In the genomic region with DNA sequence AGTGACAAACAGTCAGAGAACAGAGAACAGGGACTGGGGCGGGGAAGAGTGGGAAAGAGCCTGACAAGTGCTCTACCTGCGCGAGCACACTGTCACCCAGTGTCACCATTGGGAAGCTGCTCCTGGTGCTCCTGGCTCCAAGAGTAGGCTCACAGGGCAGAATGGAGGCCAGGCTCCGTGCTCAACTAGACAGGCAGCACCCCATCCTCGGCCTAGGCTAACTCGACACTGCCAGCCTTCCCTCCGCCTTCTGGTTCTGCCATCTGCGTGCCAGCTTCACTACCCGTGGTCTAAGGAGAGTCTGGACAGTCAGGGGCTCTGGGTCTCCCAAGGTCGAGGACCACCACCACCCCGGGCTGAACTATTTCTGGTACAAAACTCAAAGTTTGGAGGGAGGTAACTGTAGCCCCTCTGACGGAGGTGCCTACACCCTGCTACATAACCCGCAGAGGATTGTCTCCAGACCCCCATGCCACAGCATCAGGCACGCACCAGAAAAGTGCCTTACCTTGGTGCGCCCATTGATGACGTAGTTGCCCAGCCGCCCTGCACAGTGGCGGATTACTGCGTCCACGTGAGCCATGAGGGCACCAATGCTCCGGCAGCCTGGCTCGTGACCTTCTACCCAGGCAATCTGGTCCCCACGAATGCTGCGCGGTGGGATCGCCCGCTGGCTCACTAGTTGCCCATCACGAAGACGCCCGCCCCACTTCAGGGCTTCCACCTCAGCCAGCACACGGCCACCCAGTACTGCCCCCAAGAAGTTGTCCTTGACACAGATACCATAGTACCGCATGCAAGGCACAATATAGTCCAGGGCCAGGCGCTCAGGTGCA, we compare ENCODE assay signal across 8 mouse cellular contexts. TPM values are rescaled to one million over a fixed set of nuclear protein-coding genes. Genes with fewer than 3 reads are reported as not detected.
DNase-seq lines count a peak whose midpoint lies in the region; ATAC-seq and TF ChIP-seq lines count a peak whose summit lies in the region.

No protein-coding gene starts in this region.

- TF ChIP-seq EP300 in lung, postnatal 0 days (IDR thresholded peaks at IDR 0.05): no peak

- no peak overlapping the region for H3K9ac ChIP-seq in lung, postnatal 0 days (replicated peaks; ENCODE audit: low read depth)
- 0 out of 2 replicates have a peak overlapping the region, but pooled peaks have one; percentile 13 for H3K9ac ChIP-seq in intestine, embryonic 14.5 days (ENCODE audit: low read length)
- peak overlapping the region; percentile 34 for H3K9ac ChIP-seq in midbrain, embryonic 14.5 days (replicated peaks; ENCODE audit: low read length)

- no peak for ATAC-seq in lung, postnatal 0 days
- no peak for ATAC-seq in intestine, embryonic 14.5 days (replicated peaks; ENCODE audit: low FRiP score, low TSS enrichment, low read depth)
- ATAC-seq in midbrain, embryonic 14.5 days (ENCODE audit: low FRiP score, low TSS enrichment): no peak

- no peak for TF ChIP-seq CTCF in lung, postnatal 0 days (IDR thresholded peaks at IDR 0.05)
- TF ChIP-seq CTCF in cortical plate, adult 2 months (IDR thresholded peaks at IDR 0.05; ENCODE audit: extremely low read depth, insufficient read depth, low read length): no peak

- 80% methylated on average over 33 of the region's 33 CpGs for WGBS in lung, postnatal 0 days
- WGBS in intestine, embryonic 14.5 days: 77% methylated on average over 33 of the region's 33 CpGs
- WGBS in midbrain, embryonic 14.5 days: 80% methylated on average over 33 of the region's 33 CpGs

- no peaks in the 10 kb centered on the region for H3K27me3 ChIP-seq in lung, postnatal 0 days (replicated peaks; ENCODE audit: insufficient read depth, low read length)
- H3K27me3 ChIP-seq in intestine, embryonic 14.5 days (replicated peaks; ENCODE audit: control insufficient read depth, insufficient read depth, low read length): no peaks in the 10 kb centered on the region
- no peaks in the 10 kb centered on the region for H3K27me3 ChIP-seq in midbrain, embryonic 14.5 days (ENCODE audit: control insufficient read depth, insufficient read depth, low read length)

- H3K4me2 ChIP-seq in lung, postnatal 0 days (replicated peaks; ENCODE audit: low read depth, low read length): peak overlapping the region; percentile 73
- H3K4me2 ChIP-seq in intestine, embryonic 14.5 days (ENCODE audit: low read length): peak overlapping the region; percentile 89
- H3K4me2 ChIP-seq in midbrain, embryonic 14.5 days (ENCODE audit: low read length): peak overlapping the region; percentile 88

- H3K4me3 ChIP-seq in lung, postnatal 0 days (ENCODE audit: low read depth, low read length): no peak overlapping the region
- H3K4me3 ChIP-seq in cortical plate, adult 2 months (ENCODE audit: insufficient read depth, low read length): peak overlapping the region; percentile 97
- peak overlapping the region; percentile 72; the same call in 1 of the 2 replicates for H3K4me3 ChIP-seq in intestine, embryonic 14.5 days (ENCODE audit: low read depth, low read length)
- H3K4me3 ChIP-seq in midbrain, embryonic 14.5 days (replicated peaks; ENCODE audit: low read depth, low read length): peak overlapping the region; percentile 78

- H3K27ac ChIP-seq in lung, postnatal 0 days (ENCODE audit: low read length): no peak overlapping the region; the same call in 1 of the 2 replicates
- H3K27ac ChIP-seq in cortical plate, adult 2 months (ENCODE audit: insufficient read depth, low read length): 0 out of 2 replicates have a peak overlapping the region, but pooled peaks have one; percentile 22
- no peak overlapping the region for H3K27ac ChIP-seq in intestine, embryonic 14.5 days (ENCODE audit: low read depth)
- no peak overlapping the region for H3K27ac ChIP-seq in midbrain, embryonic 14.5 days (replicated peaks; ENCODE audit: low read depth, low read length)

- 0 out of 2 replicates have a peak, but pooled peaks cover 2% of the 10 kb centered on the region for H3K36me3 ChIP-seq in lung, postnatal 0 days (ENCODE audit: insufficient read depth, low read length)
- peaks cover 36% of the 10 kb centered on the region for H3K36me3 ChIP-seq in intestine, embryonic 14.5 days (ENCODE audit: control insufficient read depth, insufficient read depth, low read length)
- peaks cover 36% of the 10 kb centered on the region for H3K36me3 ChIP-seq in midbrain, embryonic 14.5 days (ENCODE audit: control insufficient read depth, insufficient read depth, low read length)

- H3K9me3 ChIP-seq in lung, postnatal 0 days (ENCODE audit: low read length): no peaks in the 10 kb centered on the region
- H3K9me3 ChIP-seq in intestine, embryonic 14.5 days (ENCODE audit: control insufficient read depth, low read length): no peaks in the 10 kb centered on the region
- H3K9me3 ChIP-seq in midbrain, embryonic 14.5 days (ENCODE audit: control insufficient read depth, low read length): no peaks in the 10 kb centered on the region

- no peak for DNase-seq in lung, postnatal 0 days (ENCODE audit: low spot score)
- DNase-seq in lung, postnatal 4 days: no peak
- no peak for DNase-seq in intestine, embryonic 14.5 days (ENCODE audit: low spot score)
- DNase-seq in midbrain, embryonic 14.5 days: no peak
- no peak for DNase-seq in ovary, adult 18-20 months (ENCODE audit: low spot score)
- DNase-seq in spleen, postnatal 36 days (ENCODE audit: low spot score in 2 of 2): no peak
- DNase-seq in B cell, adult 2 months: no peak

- peaks cover 40% of the 10 kb centered on the region; the same call in 1 of the 2 replicates for H3K4me1 ChIP-seq in lung, postnatal 0 days (ENCODE audit: insufficient read depth, low read depth, low read length)
- H3K4me1 ChIP-seq in cortical plate, adult 2 months (ENCODE audit: control insufficient read depth, insufficient read depth, low read length): peaks cover 17% of the 10 kb centered on the region; the same call in 1 of the 2 replicates
- peaks cover 41% of the 10 kb centered on the region for H3K4me1 ChIP-seq in intestine, embryonic 14.5 days (replicated peaks; ENCODE audit: control insufficient read depth, insufficient read depth, low read length)
- peaks cover 52% of the 10 kb centered on the region for H3K4me1 ChIP-seq in midbrain, embryonic 14.5 days (ENCODE audit: control insufficient read depth, insufficient read depth, low read length)

- TF ChIP-seq POLR2A in cortical plate, adult 2 months (IDR thresholded peaks at IDR 0.05; ENCODE audit: extremely low read depth, insufficient read depth, low read length): no peak

RNA-seq across cellular contexts. Expression of a gene that starts 2.3 kb away (rescaled TPM):
- 68.0 and 75.1 TPM in 2 replicates for polyA plus RNA-seq in lung, postnatal 0 days (2015; fragmentation: Nextera tagmentation; extraction: Ambion mirVana)
- polyA plus RNA-seq in cortical plate, adult 2 months (2012; rRNA removed): 111 and 112 TPM in 2 replicates
- polyA plus RNA-seq in intestine, embryonic 14.5 days (2014; fragmentation: Nextera tagmentation; extraction: Ambion mirVana): 39.3 and 43.1 TPM in 2 replicates
- polyA plus RNA-seq in midbrain, embryonic 14.5 days (2014; fragmentation: Nextera tagmentation; extraction: Ambion mirVana): 57.3 and 68.7 TPM in 2 replicates

RNA-seq across cellular contexts. Expression of a gene that starts 10.8 kb away (rescaled TPM):
- 0.14 TPM in 1 of 2 replicates, not detected in the other for polyA plus RNA-seq in lung, postnatal 0 days (2015; fragmentation: Nextera tagmentation; extraction: Ambion mirVana)
- polyA plus RNA-seq in cortical plate, adult 2 months (2012; rRNA removed): not detected in 2 replicates
- 0.12 TPM in 2 replicates for polyA plus RNA-seq in intestine, embryonic 14.5 days (2014; fragmentation: Nextera tagmentation; extraction: Ambion mirVana)
- 0.18 and 0.22 TPM in 2 replicates for polyA plus RNA-seq in midbrain, embryonic 14.5 days (2014; fragmentation: Nextera tagmentation; extraction: Ambion mirVana)

RNA-seq across cellular contexts. Expression of a gene that starts 14.4 kb away (rescaled TPM):
- 79.6 and 82.3 TPM in 2 replicates for polyA plus RNA-seq in lung, postnatal 0 days (2015; fragmentation: Nextera tagmentation; extraction: Ambion mirVana)
- polyA plus RNA-seq in cortical plate, adult 2 months (2012; rRNA removed): 150 and 154 TPM in 2 replicates
- 59.8 and 60.8 TPM in 2 replicates for polyA plus RNA-seq in intestine, embryonic 14.5 days (2014; fragmentation: Nextera tagmentation; extraction: Ambion mirVana)
- 87.7 and 99.6 TPM in 2 replicates for polyA plus RNA-seq in midbrain, embryonic 14.5 days (2014; fragmentation: Nextera tagmentation; extraction: Ambion mirVana)

RNA-seq across cellular contexts. Expression of a gene that starts 16.6 kb away (rescaled TPM):
- polyA plus RNA-seq in lung, postnatal 0 days (2015; fragmentation: Nextera tagmentation; extraction: Ambion mirVana): 0.35 TPM in 1 of 2 replicates, not detected in the other
- polyA plus RNA-seq in cortical plate, adult 2 months (2012; rRNA removed): not detected in 2 replicates
- 0.52 TPM in 1 of 2 replicates, not detected in the other for polyA plus RNA-seq in intestine, embryonic 14.5 days (2014; fragmentation: Nextera tagmentation; extraction: Ambion mirVana)
- polyA plus RNA-seq in midbrain, embryonic 14.5 days (2014; fragmentation: Nextera tagmentation; extraction: Ambion mirVana): not detected in 2 replicates

RNA-seq across cellular contexts. Expression of a gene that starts 16.6 kb away (rescaled TPM):
- 24.9 and 31.5 TPM in 2 replicates for polyA plus RNA-seq in lung, postnatal 0 days (2015; fragmentation: Nextera tagmentation; extraction: Ambion mirVana)
- 4.8 and 7.7 TPM in 2 replicates for polyA plus RNA-seq in cortical plate, adult 2 months (2012; rRNA removed)
- 0.34 and 11.1 TPM in 2 replicates for polyA plus RNA-seq in intestine, embryonic 14.5 days (2014; fragmentation: Nextera tagmentation; extraction: Ambion mirVana)
- 6.8 and 8.1 TPM in 2 replicates for polyA plus RNA-seq in midbrain, embryonic 14.5 days (2014; fragmentation: Nextera tagmentation; extraction: Ambion mirVana)
